15 mouse cellular contexts compared by ENCODE assay signal in genomic region chr5:150772403-150772802, GRCm38 (mm10).
A peak's percentile ranks its signal among the peaks of the same experiment; 100 is the strongest.
DNase-seq lines count a peak whose midpoint lies in the region; ATAC-seq and TF ChIP-seq lines count a peak whose summit lies in the region.
"Had no signal": no experiment of that assay in that cellular context is flagged by ENCODE, and none has a peak within 500 bp of the region (broad histone marks: within the 10 kb centered on the region; RNA-seq: fewer than 3 reads in every experiment).

No protein-coding gene starts in this region.

- no peak for TF ChIP-seq RAD21 in CH12.LX (IDR thresholded peaks at IDR 0.05; ENCODE audit: low read depth, low read length)

- 0 out of 2 replicates have a peak overlapping the region, but pooled peaks have one; percentile 19 for H3K4me2 ChIP-seq in kidney, embryonic 16.5 days (replicated peaks; ENCODE audit: low read depth, low read length)
- no peak overlapping the region for H3K4me2 ChIP-seq in CH12.LX (ENCODE audit: insufficient read depth, low read depth, poor library complexity, severe bottlenecking)
- H3K4me2 ChIP-seq: liver, embryonic 12.5 days had no signal

- H3K79me2 ChIP-seq in CH12.LX (replicated peaks; ENCODE audit: control insufficient read depth, extremely low read depth, insufficient read depth, poor library complexity, severe bottlenecking), result no peaks in the 10 kb centered on the region

- WGBS in kidney, embryonic 16.5 days, result 15% methylated on average over 5 of the region's 5 CpGs

- H3K4me1 ChIP-seq in kidney, embryonic 16.5 days (ENCODE audit: insufficient read depth, low read length), result peaks cover 30% of the 10 kb centered on the region
- peaks cover 0 to 25% of the 10 kb centered on the region in 2 experiments; a peak in 2 of 4 replicates for H3K4me1 ChIP-seq in CH12.LX (ENCODE audit: control insufficient read depth in 1 of 2, insufficient read depth in 2 of 2)

- peak overlapping the region; percentile 56 for H3K27ac ChIP-seq in kidney, embryonic 16.5 days (ENCODE audit: low read length)
- no peak overlapping the region for H3K27ac ChIP-seq in CH12.LX (ENCODE audit: insufficient read depth, low read depth)
- H3K27ac ChIP-seq: liver, embryonic 12.5 days had no signal

- H3K9ac ChIP-seq in kidney, embryonic 16.5 days (replicated peaks; ENCODE audit: low read length), result no peak overlapping the region; the same call in 1 of the 2 replicates
- H3K9ac ChIP-seq in CH12.LX (ENCODE audit: insufficient read depth, low read depth), result no peak overlapping the region
- H3K9ac ChIP-seq: liver, embryonic 12.5 days had no signal

- intact Hi-C loops in left cerebral cortex, postnatal 10 days (cut with DNase I), result loop anchor here (10.0 kb wide), 1 partner anchor 592 kb away; no protein-coding TSS in a partner anchor

- no peak for TF ChIP-seq POLR2A in CH12.LX (IDR thresholded peaks at IDR 0.05; ENCODE audit: low read depth, low read length)

- TF ChIP-seq CTCF in CH12.LX (conservative IDR thresholded peaks at IDR 0.05 in 1 of 2, IDR thresholded peaks at IDR 0.05 in 1 of 2; ENCODE audit: low read depth in 2 of 2, low read length in 2 of 2), result no peak

- H3K9me3 ChIP-seq in kidney, embryonic 16.5 days (ENCODE audit: low read length), result no peaks in the 10 kb centered on the region
- no peaks in the 10 kb centered on the region for H3K9me3 ChIP-seq in CH12.LX (replicated peaks; ENCODE audit: low read length)
- H3K9me3 ChIP-seq: liver, embryonic 12.5 days had no signal

- 0 out of 2 replicates have a peak, but pooled peaks cover 12% of the 10 kb centered on the region for H3K36me3 ChIP-seq in kidney, embryonic 16.5 days (ENCODE audit: insufficient read depth, low read length)
- peaks cover 9 to 31% of the 10 kb centered on the region in 2 experiments for H3K36me3 ChIP-seq in CH12.LX (replicated peaks in 1 of 2; ENCODE audit: control insufficient read depth in 1 of 2, insufficient read depth in 1 of 2, low read length in 1 of 2)

- ATAC-seq in kidney, embryonic 16.5 days (ENCODE audit: low FRiP score, low TSS enrichment), result peak; percentile 93
- ATAC-seq: liver, embryonic 12.5 days had no signal

- DNase-seq in kidney, postnatal 36 days, result no peak
- peak; percentile 20 for DNase-seq in CD4-positive helper T cell, adult 2 months (ENCODE audit: low read depth, low spot score)
- peak; percentile 42 for DNase-seq in CH12.LX (ENCODE audit: extremely low read depth)
- peak; percentile 41 for DNase-seq in induced T-regulatory cell, adult 2 months (ENCODE audit: low read depth)
- DNase-seq in testis, postnatal 14 days (ENCODE audit: low spot score), result no peak
- no peak for DNase-seq in cerebellum, adult 11 months
- no peak for DNase-seq in left cerebral cortex, postnatal 10 days (ENCODE audit: extremely low spot score in 1 of 2, low spot score in 2 of 2)
- DNase-seq: adrenal gland, postnatal 10 days; cerebellum, postnatal 14 days; heart, adult 18-20 months; kidney, adult 18-20 months; lung, postnatal 14 days; right cerebral cortex, adult 18-20 months had no signal

- in situ Hi-C loops in CH12.LX (cut with MboI; ENCODE audit: low pct_ligation_motif_present, low pct_unique_long_range_greater_than_20kb, low sequenced_read_pairs), result no loop called here

- no peaks in the 10 kb centered on the region for H3K27me3 ChIP-seq in kidney, embryonic 16.5 days (ENCODE audit: insufficient read depth, low read length)
- no peaks in the 10 kb centered on the region for H3K27me3 ChIP-seq in CH12.LX (replicated peaks)
- H3K27me3 ChIP-seq: liver, embryonic 12.5 days had no signal

- dilution Hi-C loops in CH12.LX (cut with MboI; ENCODE audit: extremely low pct_ligation_motif_present, extremely low pct_unique_long_range_greater_than_20kb, low sequenced_read_pairs), result no loop called here

- H3K4me3 ChIP-seq in kidney, embryonic 16.5 days (ENCODE audit: low read length), result no peak overlapping the region
- no peak overlapping the region for H3K4me3 ChIP-seq in CH12.LX (replicated peaks in 1 of 3; ENCODE audit: low read depth in 2 of 3, low read length in 2 of 3, poor library complexity in 1 of 3)
- H3K4me3 ChIP-seq: liver, embryonic 12.5 days had no signal

- no peak for TF ChIP-seq EP300 in CH12.LX (IDR thresholded peaks at IDR 0.05; ENCODE audit: low read length)

TF ChIP-seq in CH12.LX, 34 proteins besides CTCF, POLR2A, EP300 and RAD21:
- TF ChIP-seq ELF1 (IDR thresholded peaks at IDR 0.05; ENCODE audit: low read depth, low read length) (0 out of 2 replicates have a peak, but pooled peaks have one; percentile 30), MAFK (IDR thresholded peaks at IDR 0.05; ENCODE audit: insufficient replicate concordance, low read length) (no peak)

Comparison
In these comparisons a context has a peak if more than half of its experiments do, and no peak if none do; other contexts are left out.
1. DNase-seq: peak in CD4-positive helper T cell, adult 2 months (single experiment), CH12.LX (single experiment) and induced T-regulatory cell, adult 2 months (single experiment); none in kidney, postnatal 36 days (0 of 2), testis, postnatal 14 days (single experiment), cerebellum, adult 11 months (single experiment) and left cerebral cortex, postnatal 10 days (0 of 2).